Mouse (Mus musculus) brain, embryonic 14.5 days (tissue): ENCODE measurements around the gene Zfp568.

Source experiments
- CTCF ChIP-seq: fragments of 200-500 bp; IDR thresholded peaks from 2 replicates; pipeline ENCODE4 v1.5.1; 2012; ENCODE audit warnings: inconsistent platforms, mild to moderate bottlenecking, moderate library complexity, borderline replicate concordance; ENCODE audit not compliant: insufficient read depth, insufficient read length; ENCODE audit errors: extremely low read depth
- POLR2A ChIP-seq: fragments of 200-500 bp; IDR thresholded peaks from 2 replicates; pipeline ENCODE4 v1.6.1; 2012; ENCODE audit warnings: mild to moderate bottlenecking, inconsistent platforms, borderline replicate concordance; ENCODE audit not compliant: poor library complexity, insufficient read depth, insufficient read length, severe bottlenecking; ENCODE audit errors: extremely low read depth

DNA sequence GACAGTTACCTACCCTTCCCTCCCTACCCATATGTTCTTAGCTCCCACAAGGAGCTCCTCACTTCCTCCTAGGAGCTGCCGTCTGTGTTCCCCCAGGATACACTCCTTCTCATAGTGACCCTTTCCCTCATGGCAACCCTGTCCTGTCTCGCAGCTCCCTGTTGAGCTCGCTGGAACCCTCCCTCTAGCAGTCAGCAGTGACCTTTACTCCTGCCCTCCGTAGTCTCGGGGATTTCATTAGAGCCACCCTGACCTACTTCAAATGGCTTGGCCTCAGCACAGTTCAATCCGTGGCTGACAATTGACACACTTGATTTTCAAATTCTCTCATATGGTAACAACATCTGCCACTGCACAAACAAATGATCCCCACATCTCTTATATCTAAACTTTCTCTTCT lies 46.9 kb downstream of the Zfp568 start:
- TF ChIP-seq CTCF (no peak), POLR2A (no peak)
